Mouse (Mus musculus): ENCODE results near the gene Lekr1. TPM values are rescaled to one million over a fixed set of nuclear protein-coding genes. Genes with fewer than 3 reads are reported as not detected.

Lekr1 gene
- polyA plus RNA-seq, 1 experiment from 2014 or later: 7.2 TPM

DNA sequence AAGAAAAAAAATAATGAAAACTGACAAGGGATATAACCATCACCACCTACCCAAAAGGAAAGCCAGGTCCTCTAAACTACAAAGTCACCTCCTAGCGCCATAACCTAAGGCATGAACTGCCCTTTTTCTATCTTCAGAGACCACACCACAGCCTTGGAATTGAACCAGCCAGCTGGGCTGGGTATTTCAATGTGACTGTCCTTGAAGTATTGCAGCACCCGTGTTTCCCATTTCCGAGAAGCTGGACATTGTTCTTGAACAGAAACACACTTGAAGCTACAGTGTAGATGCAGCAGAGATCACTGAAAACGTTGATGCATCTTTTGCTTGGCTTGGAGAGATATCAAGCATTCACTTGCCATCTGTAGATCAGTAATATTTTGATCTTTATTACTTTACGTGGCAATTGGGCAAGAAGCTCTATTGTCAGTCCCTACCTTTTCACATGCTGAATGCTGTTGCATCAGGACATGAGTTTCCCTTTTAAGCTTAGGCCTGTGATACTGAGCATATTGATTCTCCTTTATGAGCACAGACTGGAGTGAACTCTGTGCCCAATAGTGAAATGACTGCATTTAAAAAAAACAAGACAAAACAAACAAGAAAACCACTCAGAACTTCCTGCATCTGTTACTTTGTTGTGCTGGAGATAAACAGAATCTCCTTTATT lies 176.6 kb downstream of the Lekr1 start:
- WGBS: 61% methylated on average over 5 of the region's 5 CpGs
- no peak overlapping the region for H3K4me2 ChIP-seq
- H3K27me3 ChIP-seq: no peaks in the 10 kb centered on the region
- no peak overlapping the region for H3K9ac ChIP-seq
- no peaks in the 10 kb centered on the region for H3K9me3 ChIP-seq (replicated peaks)
- peak overlapping the region; percentile 61 for H3K27ac ChIP-seq
- no peaks in the 10 kb centered on the region for H3K36me3 ChIP-seq
- no peak for ATAC-seq (replicated peaks; ENCODE audit: insufficient number of reproducible peaks, insufficient read depth, low FRiP score, low read depth)
- peaks cover 51% of the 10 kb centered on the region for H3K4me1 ChIP-seq (replicated peaks)
- no peak overlapping the region for H3K4me3 ChIP-seq

DNA sequence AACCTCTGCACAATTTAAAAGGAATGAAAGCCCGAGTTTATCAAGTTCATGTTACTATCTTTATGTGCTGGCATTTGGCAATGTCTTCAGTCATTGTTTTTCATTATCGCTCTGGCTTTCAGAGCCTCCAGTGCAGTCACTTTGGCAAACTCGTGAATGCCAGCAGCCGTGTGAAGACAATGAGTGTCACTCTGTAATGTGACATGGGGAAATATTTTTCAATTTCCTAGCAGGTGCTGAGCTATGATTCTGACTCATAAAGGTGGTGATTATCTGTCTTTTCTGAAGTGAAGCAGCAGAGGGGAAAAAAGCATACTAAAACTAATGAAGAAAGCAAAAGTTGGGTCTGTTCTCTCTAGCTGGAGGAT lies 177.1 kb downstream of the Lekr1 start:
- WGBS: 20% methylated on average over 4 of the region's 4 CpGs
- no peaks in the 10 kb centered on the region for H3K27me3 ChIP-seq
- H3K27ac ChIP-seq: peak overlapping the region; percentile 61
- no peaks in the 10 kb centered on the region for H3K36me3 ChIP-seq
- no peak overlapping the region for H3K4me3 ChIP-seq
- no peak for ATAC-seq (replicated peaks; ENCODE audit: insufficient number of reproducible peaks, insufficient read depth, low FRiP score, low read depth)
- peaks cover 52% of the 10 kb centered on the region for H3K4me1 ChIP-seq (replicated peaks)
- no peak overlapping the region for H3K4me2 ChIP-seq
- H3K9ac ChIP-seq: no peak overlapping the region
- H3K9me3 ChIP-seq (replicated peaks): no peaks in the 10 kb centered on the region

DNA sequence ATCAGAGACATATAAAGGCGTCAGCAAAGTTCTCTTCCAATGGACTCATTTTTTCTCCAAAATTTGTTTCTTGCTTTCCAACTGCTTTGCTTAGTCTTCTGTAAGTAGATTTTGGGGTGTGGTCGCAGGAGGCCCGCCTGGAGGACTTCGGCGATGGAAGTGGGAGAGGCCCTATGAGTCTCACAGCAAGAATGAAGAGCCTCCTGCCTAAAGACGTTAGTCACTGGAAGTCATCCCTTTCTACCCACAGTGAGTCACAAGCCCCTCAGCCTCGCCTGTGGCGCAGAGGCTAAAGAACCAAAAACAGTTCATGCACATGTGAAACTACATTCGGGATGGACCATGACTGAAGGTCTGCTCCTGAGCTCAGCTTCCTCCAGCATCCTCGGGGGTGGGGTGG lies 178.3 kb downstream of the Lekr1 start:
- Histone ChIP-seq H3K9ac (no peak overlapping the region), H3K9me3 (replicated peaks) (no peaks in the 10 kb centered on the region), H3K36me3 (no peaks in the 10 kb centered on the region), H3K4me3 (no peak overlapping the region), H3K27me3 (no peaks in the 10 kb centered on the region), H3K4me2 (no peak overlapping the region), H3K4me1 (replicated peaks) (peaks cover 52% of the 10 kb centered on the region), H3K27ac (peak overlapping the region; percentile 64)
- 87% methylated on average over 10 of the region's 10 CpGs for WGBS
- no peak for ATAC-seq (replicated peaks; ENCODE audit: insufficient number of reproducible peaks, insufficient read depth, low FRiP score, low read depth)

DNA sequence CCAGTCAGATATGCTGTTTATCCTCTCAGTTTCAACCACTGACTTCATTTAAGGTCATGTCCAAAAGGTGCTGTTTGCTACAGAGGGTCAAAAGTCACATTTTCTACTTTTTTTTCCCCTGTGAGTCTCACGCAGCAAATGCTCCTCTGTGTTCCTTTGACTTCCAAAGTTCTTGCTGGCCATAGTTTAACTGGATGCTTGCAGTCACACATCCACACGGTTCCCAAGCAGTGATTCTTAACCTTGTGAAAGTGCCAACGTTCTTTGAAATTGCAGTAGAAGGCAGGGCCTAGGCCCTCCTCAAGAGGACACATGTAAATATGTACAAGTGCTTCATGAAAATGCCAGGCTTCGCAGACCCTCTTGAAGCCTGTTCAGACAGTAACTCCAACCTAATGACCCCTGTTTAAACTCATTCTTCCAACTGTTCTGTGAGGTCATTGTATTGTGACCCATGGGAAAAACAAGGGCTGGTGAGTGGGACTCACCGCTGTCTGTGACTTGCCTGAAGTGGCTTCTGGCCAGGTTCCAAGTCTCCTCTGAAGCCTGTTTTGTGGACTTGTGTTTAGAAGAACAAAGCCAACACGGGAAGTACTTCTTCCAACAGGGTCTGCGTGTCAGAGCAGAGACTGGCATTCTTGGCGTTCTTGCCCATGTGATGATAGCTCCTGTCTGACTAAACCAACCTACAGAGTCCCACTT lies 179.0 kb downstream of the Lekr1 start:
- peaks cover 52% of the 10 kb centered on the region for H3K4me1 ChIP-seq (replicated peaks)

DNA sequence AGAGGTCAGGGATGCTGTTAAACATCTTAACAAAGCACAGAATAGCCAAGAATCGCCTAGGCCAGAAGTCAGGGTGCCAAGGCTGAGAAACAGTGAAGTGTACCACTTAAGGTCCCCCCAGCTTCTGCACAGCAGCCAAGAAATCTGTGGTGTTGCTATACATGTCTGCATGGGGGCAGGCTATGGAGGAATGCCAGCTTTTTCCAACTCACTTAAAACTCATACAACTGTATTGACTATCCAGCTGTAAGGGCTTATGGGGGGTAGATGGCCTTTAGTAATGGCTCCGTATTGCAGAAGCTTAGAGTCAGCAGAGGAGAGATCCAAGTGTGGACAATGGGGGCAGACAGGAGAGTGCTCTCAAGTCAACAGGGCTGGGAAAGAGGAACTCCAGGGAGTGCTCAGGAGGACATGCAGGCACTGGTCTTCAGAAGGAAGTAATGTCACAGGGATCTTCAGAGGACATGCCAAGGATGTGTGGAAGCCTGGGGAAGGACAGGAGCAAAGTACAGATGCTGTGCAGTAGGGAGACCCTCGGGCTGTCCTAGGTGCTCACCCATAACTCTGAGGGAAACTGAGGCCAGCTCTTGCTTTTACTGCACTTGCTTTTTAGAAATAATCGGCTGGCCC lies 181.2 kb downstream of the Lekr1 start:
- 66% methylated on average over 4 of the region's 4 CpGs for WGBS

More for the DNA sequence above, 179.0 kb downstream of the Lekr1 start:
- Histone ChIP-seq H3K9ac (no peak overlapping the region), H3K36me3 (no peaks in the 10 kb centered on the region), H3K4me3 (no peak overlapping the region), H3K9me3 (replicated peaks) (no peaks in the 10 kb centered on the region), H3K27ac (peak overlapping the region; percentile 64), H3K4me2 (no peak overlapping the region), H3K27me3 (no peaks in the 10 kb centered on the region)
- ATAC-seq (replicated peaks; ENCODE audit: insufficient number of reproducible peaks, insufficient read depth, low FRiP score, low read depth): peak; percentile 76
- WGBS: 35% methylated on average over 8 of the region's 8 CpGs

DNA sequence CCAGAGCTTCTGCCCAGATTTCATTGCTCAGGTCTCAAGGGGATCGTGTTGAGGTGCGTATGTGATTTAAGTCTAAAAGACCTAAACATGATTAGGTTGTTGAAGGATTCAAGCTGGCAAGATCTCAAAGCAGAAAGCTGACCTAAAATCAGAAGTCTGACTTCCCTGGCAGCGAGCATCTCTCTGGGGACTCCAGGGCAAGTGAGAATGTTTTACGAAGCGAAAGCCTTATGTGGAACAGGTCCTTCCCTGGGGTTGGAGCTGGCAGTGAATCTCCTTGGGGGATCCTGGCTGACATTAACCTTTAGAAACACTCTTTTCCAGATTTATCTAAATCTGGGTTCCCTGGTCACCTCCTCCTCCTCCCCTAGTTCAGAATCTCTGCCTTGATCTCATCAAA lies 187.7 kb downstream of the Lekr1 start:
- H3K4me2 ChIP-seq: no peak overlapping the region
- 66% methylated on average over 5 of the region's 5 CpGs for WGBS
- H3K27ac ChIP-seq: no peak overlapping the region
- no peak overlapping the region for H3K9ac ChIP-seq
- no peak overlapping the region for H3K4me3 ChIP-seq
- H3K36me3 ChIP-seq: no peaks in the 10 kb centered on the region
- ATAC-seq (replicated peaks; ENCODE audit: insufficient number of reproducible peaks, insufficient read depth, low FRiP score, low read depth): no peak
- no peaks in the 10 kb centered on the region for H3K9me3 ChIP-seq (replicated peaks)
- peaks cover 9% of the 10 kb centered on the region for H3K4me1 ChIP-seq (replicated peaks)
- no peaks in the 10 kb centered on the region for H3K27me3 ChIP-seq

More for the DNA sequence above, 181.2 kb downstream of the Lekr1 start:
- 0 out of 2 replicates have a peak, but pooled peaks have one; percentile 6 for ATAC-seq (replicated peaks; ENCODE audit: insufficient number of reproducible peaks, insufficient read depth, low FRiP score, low read depth)
- no peak overlapping the region for H3K9ac ChIP-seq
- no peak overlapping the region for H3K4me3 ChIP-seq
- no peaks in the 10 kb centered on the region for H3K27me3 ChIP-seq
- H3K4me2 ChIP-seq: no peak overlapping the region
- H3K4me1 ChIP-seq (replicated peaks): peaks cover 52% of the 10 kb centered on the region
- no peaks in the 10 kb centered on the region for H3K9me3 ChIP-seq (replicated peaks)
- H3K36me3 ChIP-seq: no peaks in the 10 kb centered on the region
- no peak overlapping the region for H3K27ac ChIP-seq

DNA sequence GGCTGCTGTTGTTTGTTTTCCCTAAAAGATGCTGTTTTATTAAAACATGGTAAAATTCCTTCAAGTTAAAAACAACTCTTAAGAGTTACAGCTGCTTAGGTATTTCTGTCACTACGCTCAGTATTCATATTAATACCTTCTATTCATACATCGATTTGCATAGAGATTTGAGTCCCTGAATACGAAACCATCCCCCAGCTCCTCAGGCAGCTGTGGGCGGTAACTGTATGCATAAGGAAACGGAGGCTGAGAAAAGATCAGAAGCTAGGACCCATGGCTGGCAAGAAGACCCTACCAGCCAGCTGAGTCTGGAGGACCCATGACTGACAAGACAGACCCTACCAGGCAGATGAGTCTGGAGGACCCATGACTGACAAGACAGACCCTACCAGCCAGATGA lies 189.5 kb downstream of the Lekr1 start:
- Histone ChIP-seq H3K4me3 (no peak overlapping the region), H3K27ac (no peak overlapping the region), H3K4me1 (replicated peaks) (peaks cover 22% of the 10 kb centered on the region), H3K9me3 (replicated peaks) (no peaks in the 10 kb centered on the region), H3K9ac (no peak overlapping the region), H3K27me3 (no peaks in the 10 kb centered on the region), H3K36me3 (no peaks in the 10 kb centered on the region), H3K4me2 (no peak overlapping the region)
- ATAC-seq (replicated peaks; ENCODE audit: insufficient number of reproducible peaks, insufficient read depth, low FRiP score, low read depth): no peak
- WGBS: 90% methylated on average over 5 of the region's 5 CpGs

DNA sequence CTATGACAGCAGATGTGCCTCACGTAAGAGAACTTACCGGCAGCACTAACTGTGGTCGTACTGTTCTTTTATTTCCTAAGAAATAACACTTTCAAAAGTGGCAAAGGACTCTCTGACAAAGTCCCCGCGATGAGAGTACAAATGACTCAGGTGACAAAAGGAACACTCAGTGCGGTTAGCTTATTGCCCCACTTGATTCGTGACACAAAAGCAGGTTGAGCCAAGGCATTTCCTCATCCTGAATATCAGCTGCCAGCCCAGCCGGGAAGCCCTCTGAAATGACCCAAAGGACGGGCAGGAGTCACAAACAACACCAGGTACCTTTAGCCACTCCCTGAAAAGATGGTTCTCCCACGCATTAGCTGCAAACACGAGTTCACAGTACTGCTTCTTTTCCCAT lies 192.1 kb downstream of the Lekr1 start:
- Histone ChIP-seq H3K4me3 (no peak overlapping the region), H3K27me3 (no peaks in the 10 kb centered on the region), H3K9ac (no peak overlapping the region), H3K4me1 (replicated peaks) (peaks cover 33% of the 10 kb centered on the region), H3K27ac (no peak overlapping the region), H3K4me2 (no peak overlapping the region; the same call in 1 of the 2 replicates), H3K36me3 (no peaks in the 10 kb centered on the region), H3K9me3 (replicated peaks) (no peaks in the 10 kb centered on the region)
- WGBS: 49% methylated on average over 11 of the region's 11 CpGs
- no peak for ATAC-seq (replicated peaks; ENCODE audit: insufficient number of reproducible peaks, insufficient read depth, low FRiP score, low read depth)

DNA sequence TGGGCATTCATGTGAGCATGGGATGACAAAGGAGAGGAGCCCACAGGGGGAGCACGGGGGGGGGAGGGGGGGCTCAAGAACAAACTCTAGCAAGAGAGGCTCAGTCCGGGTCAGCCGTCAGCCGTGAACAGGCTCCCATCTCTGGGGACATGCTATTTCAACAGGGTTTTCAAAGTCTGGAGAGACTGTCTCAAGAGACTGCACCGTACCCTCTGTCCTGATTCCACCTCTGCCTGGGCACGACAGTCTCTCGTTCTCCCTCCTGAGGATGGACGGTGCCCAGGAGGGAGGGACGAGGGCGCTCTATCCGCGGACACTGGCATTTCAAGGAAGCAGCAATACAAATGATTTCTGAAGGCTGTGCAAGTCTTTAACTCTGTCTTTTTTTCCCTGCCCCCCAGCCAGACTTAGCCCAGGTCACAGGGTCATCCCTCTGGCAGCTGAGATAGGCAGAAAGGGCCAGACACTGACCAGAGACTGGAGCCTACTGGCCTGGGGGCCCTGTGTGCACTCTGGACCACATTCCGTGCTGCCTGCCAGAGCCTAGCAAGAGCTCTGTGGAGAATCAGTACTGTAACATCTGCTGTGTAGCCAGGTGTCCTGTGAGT lies 192.8 kb downstream of the Lekr1 start:
- ATAC-seq (replicated peaks; ENCODE audit: insufficient number of reproducible peaks, insufficient read depth, low FRiP score, low read depth): no peak
- no peaks in the 10 kb centered on the region for H3K36me3 ChIP-seq
- no peak overlapping the region for H3K4me3 ChIP-seq
- 15% methylated on average over 13 of the region's 13 CpGs for WGBS
- no peaks in the 10 kb centered on the region for H3K9me3 ChIP-seq (replicated peaks)
- no peak overlapping the region for H3K27ac ChIP-seq
- peak overlapping the region; percentile 22; the same call in 1 of the 2 replicates for H3K4me2 ChIP-seq
- H3K9ac ChIP-seq: no peak overlapping the region
- no peaks in the 10 kb centered on the region for H3K27me3 ChIP-seq
- peaks cover 38% of the 10 kb centered on the region for H3K4me1 ChIP-seq (replicated peaks)

DNA sequence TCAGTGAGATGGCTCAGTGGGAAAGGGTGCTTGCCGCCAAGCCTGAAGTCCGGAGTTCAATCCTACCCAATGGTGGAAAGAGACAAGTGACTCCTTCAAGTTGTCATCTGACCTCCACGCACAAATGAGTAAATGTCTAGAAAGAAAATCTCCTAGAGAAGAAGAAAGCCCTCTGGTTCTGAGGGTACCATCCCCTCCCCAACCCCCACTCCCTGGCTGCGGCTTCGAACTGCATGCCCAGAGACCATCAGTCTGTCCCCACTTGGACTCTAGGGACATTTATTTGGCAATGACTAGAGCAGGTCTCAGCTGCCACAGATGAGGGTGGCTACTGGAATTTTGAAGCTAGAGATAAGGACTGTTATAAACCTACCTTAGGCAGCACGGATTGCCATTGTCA lies 193.7 kb downstream of the Lekr1 start:
- Histone ChIP-seq H3K9ac (no peak overlapping the region), H3K27me3 (no peaks in the 10 kb centered on the region), H3K36me3 (no peaks in the 10 kb centered on the region), H3K9me3 (replicated peaks) (no peaks in the 10 kb centered on the region), H3K4me3 (no peak overlapping the region), H3K27ac (no peak overlapping the region), H3K4me2 (no peak overlapping the region), H3K4me1 (replicated peaks) (peaks cover 43% of the 10 kb centered on the region)
- 79% methylated on average over 6 of the region's 6 CpGs for WGBS
- ATAC-seq (replicated peaks; ENCODE audit: insufficient number of reproducible peaks, insufficient read depth, low FRiP score, low read depth): no peak

DNA sequence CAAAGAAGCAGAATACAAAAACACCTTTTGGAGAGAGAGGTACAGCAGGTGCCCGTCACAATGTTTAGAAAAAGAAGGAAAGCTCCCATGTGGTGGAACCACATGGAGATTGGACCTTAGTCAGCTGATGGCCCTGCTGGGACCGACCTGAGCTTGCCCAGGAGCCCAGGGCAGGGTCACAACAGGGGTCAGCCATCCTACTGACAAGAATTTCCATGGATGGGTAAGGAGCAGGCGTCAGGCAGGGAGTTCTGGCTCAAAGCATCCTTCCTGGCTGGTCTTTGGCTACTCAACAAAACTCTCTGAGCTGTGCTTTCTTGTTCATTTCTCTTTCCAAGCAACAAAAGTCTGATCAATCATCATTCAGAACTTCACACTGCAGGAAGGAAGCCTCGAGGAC lies 194.9 kb downstream of the Lekr1 start:
- no peaks in the 10 kb centered on the region for H3K36me3 ChIP-seq
- peaks cover 43% of the 10 kb centered on the region for H3K4me1 ChIP-seq (replicated peaks)
- H3K27me3 ChIP-seq: no peaks in the 10 kb centered on the region
- no peak overlapping the region for H3K27ac ChIP-seq
- 50% methylated on average over 4 of the region's 4 CpGs for WGBS
- ATAC-seq (replicated peaks; ENCODE audit: insufficient number of reproducible peaks, insufficient read depth, low FRiP score, low read depth): no peak
- no peaks in the 10 kb centered on the region for H3K9me3 ChIP-seq (replicated peaks)
- H3K4me3 ChIP-seq: no peak overlapping the region
- H3K9ac ChIP-seq: no peak overlapping the region
- no peak overlapping the region for H3K4me2 ChIP-seq

All from heart, embryonic 15.5 days (tissue).